10 mouse cellular contexts compared by ENCODE assay signal in the genomic region with DNA sequence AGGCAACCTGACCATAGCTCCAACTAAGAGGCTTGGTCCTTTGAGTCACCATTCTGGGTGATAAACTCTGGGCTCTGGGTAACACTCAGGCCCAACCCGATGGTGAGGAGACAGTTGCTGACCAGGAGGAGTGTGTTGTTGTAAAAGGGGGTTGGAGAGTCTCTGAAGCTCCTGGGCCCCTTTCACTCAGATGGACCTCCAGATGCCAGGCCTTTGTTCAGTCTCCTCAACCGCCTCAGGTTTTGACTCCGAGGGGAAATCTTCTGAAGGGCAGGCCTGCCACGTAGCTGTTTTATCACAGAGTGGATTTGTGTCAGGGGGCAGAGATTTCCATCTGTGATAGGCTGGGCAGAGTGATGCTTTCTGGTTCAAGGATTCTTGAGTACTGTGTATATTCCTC. TPM values are rescaled to one million over a fixed set of nuclear protein-coding genes. Genes with fewer than 3 reads are reported as not detected.
DNase-seq lines count a peak whose midpoint lies in the region; ATAC-seq and TF ChIP-seq lines count a peak whose summit lies in the region.
"Had no signal": no experiment of that assay in that cellular context is flagged by ENCODE, and none has a peak within 500 bp of the region (broad histone marks: within the 10 kb centered on the region; RNA-seq: fewer than 3 reads in every experiment).

No protein-coding gene starts in this region.

- peak overlapping the region; percentile 58 for H3K9ac ChIP-seq in forebrain, embryonic 11.5 days (ENCODE audit: low read length)

- peak overlapping the region; percentile 28; the same call in 1 of the 2 replicates for H3K27ac ChIP-seq in left cerebral cortex, adult 2 months
- H3K27ac ChIP-seq in forebrain, embryonic 11.5 days (ENCODE audit: low read depth, low read length): peak overlapping the region; percentile 93
- H3K27ac ChIP-seq in limb, embryonic 10.5 days: peak overlapping the region; percentile 88
- H3K27ac ChIP-seq in olfactory bulb, adult 2 months (ENCODE audit: insufficient read depth, low read depth, low read length): peak overlapping the region; percentile 81

- H3K4me2 ChIP-seq in forebrain, embryonic 11.5 days (ENCODE audit: low read depth, low read length, severe bottlenecking): peak overlapping the region; percentile 34; the same call in 1 of the 2 replicates

- TF ChIP-seq CTCF in left cerebral cortex, adult 2 months (IDR thresholded peaks at IDR 0.05): no peak
- no peak for TF ChIP-seq CTCF in olfactory bulb, adult 2 months (IDR thresholded peaks at IDR 0.05; ENCODE audit: insufficient read depth, low read depth, low read length)

- ATAC-seq in forebrain, embryonic 11.5 days (replicated peaks; ENCODE audit: low FRiP score): peak; percentile 4; the same call in 1 of the 2 replicates

- H3K4me1 ChIP-seq in forebrain, embryonic 11.5 days (replicated peaks; ENCODE audit: control insufficient read depth, insufficient read depth, low read length): peaks cover 61% of the 10 kb centered on the region
- H3K4me1 ChIP-seq in limb, embryonic 10.5 days: peaks cover 85% of the 10 kb centered on the region
- peaks cover 53% of the 10 kb centered on the region for H3K4me1 ChIP-seq in olfactory bulb, adult 2 months (ENCODE audit: control insufficient read depth, insufficient read depth, low read length)

- no peaks in the 10 kb centered on the region for H3K9me3 ChIP-seq in forebrain, embryonic 11.5 days (ENCODE audit: control insufficient read depth, low read length)
- H3K9me3 ChIP-seq in limb, embryonic 10.5 days (replicated peaks): no peaks in the 10 kb centered on the region
- H3K9me3 ChIP-seq: G1E had no signal

- no peak for DNase-seq in left cerebral cortex, adult 2 months (ENCODE audit: extremely low spot score in 1 of 2, low spot score in 2 of 2)
- DNase-seq in left cerebral cortex, postnatal 4 days: no peak
- DNase-seq in forebrain, embryonic 11.5 days (ENCODE audit: low spot score): no peak
- DNase-seq in limb, embryonic 10.5 days (ENCODE audit: low spot score): no peak
- no peak for DNase-seq in ovary, postnatal 10 days (ENCODE audit: low spot score)
- no peak for DNase-seq in gastrocnemius, postnatal 4 days (ENCODE audit: low spot score in 2 of 2)
- DNase-seq in spleen, postnatal 14 days (ENCODE audit: low spot score in 2 of 2): no peak
- DNase-seq: adrenal gland, postnatal 10 days had no signal

- H3K4me3 ChIP-seq in left cerebral cortex, adult 2 months: no peak overlapping the region
- no peak overlapping the region for H3K4me3 ChIP-seq in forebrain, embryonic 11.5 days (ENCODE audit: low read depth, low read length)
- H3K4me3 ChIP-seq in limb, embryonic 10.5 days: peak overlapping the region; percentile 32
- H3K4me3 ChIP-seq in olfactory bulb, adult 2 months (ENCODE audit: insufficient read depth, low read depth, low read length): no peak overlapping the region

- 1% methylated on average over 4 of the region's 4 CpGs for WGBS in forebrain, embryonic 11.5 days
- 14% methylated on average over 4 of the region's 4 CpGs for WGBS in limb, embryonic 10.5 days
- WGBS in olfactory bulb, adult 2 months: 23% methylated on average over 4 of the region's 4 CpGs

- H3K27me3 ChIP-seq in forebrain, embryonic 11.5 days (ENCODE audit: control insufficient read depth, insufficient read depth, low read length): no peaks in the 10 kb centered on the region
- peaks cover 6% of the 10 kb centered on the region; the same call in 1 of the 2 replicates for H3K27me3 ChIP-seq in limb, embryonic 10.5 days (ENCODE audit: low read depth, poor library complexity, severe bottlenecking)

- intact Hi-C loops in left cerebral cortex, adult 2 months (cut with DNase I): no loop called here
- intact Hi-C loops in left cerebral cortex, postnatal 4 days (cut with DNase I): no loop called here

- H3K36me3 ChIP-seq in forebrain, embryonic 11.5 days (ENCODE audit: control insufficient read depth, insufficient read depth, low read length): no peaks in the 10 kb centered on the region
- H3K36me3 ChIP-seq in limb, embryonic 10.5 days: 0 out of 2 replicates have a peak, but pooled peaks cover 6% of the 10 kb centered on the region
- H3K36me3 ChIP-seq: G1E had no signal

- no peak for TF ChIP-seq POLR2A in olfactory bulb, adult 2 months (IDR thresholded peaks at IDR 0.05; ENCODE audit: insufficient read depth, low read depth, low read length)

RNA-seq across cellular contexts. Expression of a gene that starts 38.9 kb away (rescaled TPM):
- under 1 TPM; 0.27 to 0.54 TPM for total RNA-seq in left cerebral cortex, adult 2 months (2021)
- 1 to 10 TPM; 1.1 to 1.3 TPM for total RNA-seq in left cerebral cortex, postnatal 4 days (2021)
- 0.56 TPM in 2 replicates for polyA plus RNA-seq in forebrain, embryonic 11.5 days (2014; fragmentation: Nextera tagmentation; extraction: Ambion mirVana)
- polyA plus RNA-seq in limb, embryonic 10.5 days (2016; fragmentation: Nextera tagmentation; extraction: Ambion mirVana): 0.10 TPM in 1 of 2 replicates, not detected in the other
- not detected in 2 replicates for polyA plus RNA-seq in olfactory bulb, adult 2 months (2012; ENCODE audit: insufficient read depth, insufficient read length, low replicate concordance, missing spikeins)
- under 1 TPM; 0.26 to 0.37 TPM for total RNA-seq in gastrocnemius, postnatal 4 days (2021)
- polyA plus RNA-seq: G1E had no signal

Comparison
In these comparisons a context has a peak if more than half of its experiments do, and no peak if none do; other contexts are left out.
1. H3K27ac ChIP-seq: peak in every context shown above with its lines; median percentile 93 in forebrain, embryonic 11.5 days; 88 in limb, embryonic 10.5 days; 81 in olfactory bulb, adult 2 months; 28 in left cerebral cortex, adult 2 months.